Mouse (Mus musculus) liver, postnatal 0 days (tissue): ENCODE data around the gene Ntng1.

Experiments used
- CTCF ChIP-seq: sonication (generic); IDR thresholded peaks from 2 replicates; pipeline ENCODE4 v1.5.1; 2016; ENCODE audit warnings: antibody characterized with exemption, low read depth
- EP300 ChIP-seq: IDR thresholded peaks from 2 replicates; pipeline ENCODE4 v1.6.1; 2016; ENCODE audit warnings: antibody characterized with exemption, low read depth, mild to moderate bottlenecking

GRCm38 (mm10) chr3:110105982-110106381 lies 37.8 kb downstream of the Ntng1 start:
- TF ChIP-seq CTCF, result no peak
- TF ChIP-seq EP300, result no peak
